Mouse (Mus musculus): Measurements from ENCODE around the gene Sfrp4.
"Not testable (repeated sequence)": the region's sequence is repeated elsewhere in the genome, so short reads cannot be mapped to it uniquely, and the experiment has no call there.

Gene Sfrp4

DNA sequence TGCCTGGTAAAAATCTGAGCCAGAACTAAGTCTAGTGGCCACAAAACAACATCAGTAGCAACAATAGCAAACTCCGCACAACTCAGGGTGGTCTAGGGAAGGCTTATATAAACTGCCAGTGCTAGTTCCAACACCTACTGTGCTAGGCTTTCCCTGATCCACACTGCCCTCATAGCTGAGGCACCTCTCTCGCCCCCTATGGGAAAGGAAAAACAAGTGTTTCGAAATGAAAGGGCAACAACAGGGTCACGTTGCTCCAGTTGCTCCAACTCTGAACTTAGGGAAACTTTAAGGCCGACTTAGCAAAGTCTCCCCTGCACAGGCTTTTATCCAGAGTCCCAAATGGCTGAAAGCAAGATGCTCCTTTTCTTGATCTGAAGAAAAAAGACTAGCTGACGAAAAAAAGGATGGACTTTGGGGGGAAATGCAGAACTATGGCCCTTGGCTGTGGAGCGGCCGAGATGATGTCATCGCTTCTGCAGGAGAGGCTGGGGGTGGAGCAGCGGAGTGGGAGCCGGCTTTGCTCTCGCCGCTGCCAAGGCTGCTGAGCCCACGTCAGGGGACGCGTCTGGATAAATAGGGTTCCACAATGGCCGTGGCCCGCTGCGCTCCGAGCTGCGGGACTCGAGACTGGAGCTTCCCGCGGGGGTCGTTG, at the start of gene Sfrp4:
Gene Sfrp4, plus strand, starts transcription at position 532 of the 655 bp plus-strand sequence.
- no peak for DNase-seq (ENCODE audit: low read depth, low spot score)

DNA sequence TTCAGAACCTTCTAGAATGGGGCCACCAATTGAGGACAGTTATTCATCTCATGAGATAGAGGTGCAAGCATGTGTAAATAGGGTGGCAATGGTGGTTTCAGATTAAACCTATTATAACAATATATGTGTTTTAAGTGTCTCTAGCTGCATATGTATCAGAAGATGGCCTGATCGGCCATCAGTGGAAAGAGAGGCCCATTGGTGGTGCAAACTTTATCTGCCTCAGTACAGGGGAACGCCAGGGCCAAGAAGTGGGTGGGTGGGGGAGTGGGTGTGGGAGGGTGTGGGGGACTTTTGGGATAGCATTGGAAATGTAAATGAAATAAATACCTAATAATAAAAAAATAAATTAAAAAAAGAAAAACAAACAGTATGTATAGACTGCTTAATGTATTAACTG, 48.2 kb upstream of the Sfrp4 start:
- not testable (repeated sequence) for DNase-seq (ENCODE audit: low read depth, low spot score)

DNA sequence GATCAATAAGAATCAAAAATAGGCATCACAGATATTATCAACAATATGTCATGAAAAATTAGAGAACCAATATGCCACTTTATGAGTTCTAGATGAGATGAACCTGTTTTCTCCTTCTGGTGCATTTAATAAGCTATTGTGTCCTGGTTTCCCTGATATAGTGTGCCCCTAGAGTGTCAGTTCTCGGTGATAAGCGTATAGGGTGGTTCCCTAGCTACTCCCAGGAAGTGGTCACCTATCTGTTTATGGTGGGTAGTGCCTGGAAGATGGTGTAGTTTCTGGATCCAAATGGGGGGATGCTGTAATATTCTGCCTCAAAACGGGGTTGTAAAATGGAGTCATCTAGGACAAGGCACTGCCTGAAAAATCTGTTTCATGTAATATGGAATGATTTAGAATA, 47.0 kb upstream of the Sfrp4 start:
- DNase-seq (ENCODE audit: low read depth, low spot score) = no peak

DNA sequence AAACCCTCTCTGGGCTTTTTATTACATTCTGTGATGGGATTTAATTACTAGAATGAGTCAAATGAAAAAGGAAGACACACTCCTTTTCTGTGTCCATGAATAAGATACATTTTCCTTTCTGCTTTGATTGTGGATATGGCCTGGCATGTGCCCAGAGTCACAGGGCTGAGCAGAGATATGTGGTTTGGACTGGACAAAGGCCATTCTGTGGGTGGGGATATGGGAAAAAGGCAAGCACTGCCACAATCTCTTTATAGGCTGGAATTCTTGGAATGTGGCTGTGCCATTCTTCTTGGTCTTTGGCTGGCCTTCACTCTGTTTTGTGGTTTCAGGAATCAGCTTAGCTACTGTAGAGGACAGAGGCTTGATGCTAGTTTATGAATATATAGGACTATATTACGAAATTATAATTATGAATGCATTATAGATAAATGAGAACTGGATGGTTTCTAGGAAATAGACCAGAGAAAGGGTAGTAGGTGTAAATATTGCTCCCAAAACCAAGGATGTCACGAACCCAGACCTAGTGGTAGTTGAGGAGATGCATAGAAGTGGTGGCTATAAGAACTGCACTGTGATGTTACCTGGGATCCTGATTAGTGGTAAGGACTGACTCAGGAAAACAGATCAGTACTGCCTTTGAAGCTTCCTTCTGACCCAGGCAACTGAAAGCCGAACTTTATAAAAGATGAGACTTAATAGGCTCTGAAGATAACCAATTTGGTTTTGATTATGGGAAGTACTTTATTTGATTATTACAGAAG, 31.7 kb upstream of the Sfrp4 start:
- DNase-seq (ENCODE audit: low read depth, low spot score) = no peak

DNA sequence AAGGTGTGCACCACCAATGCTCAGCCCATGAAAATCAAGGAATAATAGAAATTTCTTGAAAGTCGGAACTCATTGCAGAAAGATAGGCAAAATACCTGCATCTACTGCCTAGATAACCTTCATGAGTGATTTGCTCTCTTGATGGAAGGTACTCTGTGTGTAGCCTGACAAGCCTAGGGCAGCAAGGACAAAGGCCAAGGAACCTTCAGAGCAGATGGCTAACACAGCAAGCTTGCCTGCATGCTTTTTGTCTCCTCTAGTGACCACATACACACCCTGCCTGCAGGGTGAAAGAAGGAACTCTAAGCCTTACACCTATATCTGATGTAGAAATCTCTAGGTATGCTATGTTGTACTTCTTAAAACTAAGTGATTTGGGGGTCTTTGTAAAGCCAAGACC, 27.8 kb upstream of the Sfrp4 start:
- DNase-seq (ENCODE audit: low read depth, low spot score) = no peak

DNA sequence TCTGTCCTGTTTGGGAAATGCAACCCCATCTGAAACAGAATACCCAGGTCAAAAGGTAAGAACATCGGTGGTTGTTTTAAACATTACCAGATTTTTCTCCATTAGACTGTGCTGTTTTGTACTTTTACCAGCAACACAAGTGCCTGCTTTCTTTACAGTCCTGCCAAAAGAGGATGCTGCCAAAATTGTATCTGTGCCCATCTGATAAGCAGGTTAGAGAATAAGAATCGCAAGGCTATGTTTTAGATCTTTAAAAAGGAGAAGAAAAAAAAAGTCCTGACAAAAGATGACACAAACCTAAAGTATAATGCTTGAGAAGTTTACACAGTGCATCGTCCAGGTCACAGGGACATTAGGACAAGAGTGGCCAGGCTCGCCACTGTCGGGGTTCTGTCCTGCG, 23.7 kb upstream of the Sfrp4 start:
- no peak for DNase-seq (ENCODE audit: low read depth, low spot score)

DNA sequence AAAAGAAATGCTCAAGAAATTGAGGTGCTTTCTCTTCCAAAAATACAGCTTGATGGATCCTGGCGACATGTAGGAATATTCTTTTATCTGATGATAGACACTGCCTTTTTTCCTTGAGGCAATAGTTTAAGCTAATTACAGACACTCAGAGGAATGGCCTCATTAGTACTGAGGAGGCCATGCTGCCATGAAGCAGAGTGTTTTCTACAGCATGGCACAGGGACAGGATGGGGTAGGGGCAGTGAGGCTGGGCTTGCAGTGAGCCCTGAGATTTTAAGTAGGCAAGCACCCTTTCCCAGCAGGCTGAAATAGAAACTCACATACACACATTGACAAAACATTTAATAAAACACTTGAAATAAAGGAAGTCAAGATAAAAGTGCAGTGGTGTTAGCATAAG, 20.4 kb upstream of the Sfrp4 start:
- no peak for DNase-seq (ENCODE audit: low read depth, low spot score)

DNA sequence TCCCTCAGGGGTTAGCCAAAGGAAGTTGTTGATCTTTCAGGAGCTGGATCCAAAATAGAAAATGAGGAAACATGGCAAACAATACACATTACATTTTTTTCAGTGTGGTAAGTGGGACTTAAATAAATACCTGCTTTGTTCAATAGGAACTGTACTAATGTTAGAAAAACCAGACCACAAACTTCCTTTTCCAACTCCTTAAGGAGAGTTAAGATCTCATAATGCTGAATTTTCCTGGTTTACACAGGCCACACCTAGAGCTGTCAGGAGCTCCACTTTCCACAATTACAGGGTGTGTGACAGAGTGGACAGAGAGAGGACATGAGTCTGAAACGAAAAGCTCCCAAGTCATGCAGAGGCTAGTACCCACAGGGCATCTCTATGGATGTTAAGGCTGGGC, 19.2 kb upstream of the Sfrp4 start:
- no peak for DNase-seq (ENCODE audit: low read depth, low spot score)

DNA sequence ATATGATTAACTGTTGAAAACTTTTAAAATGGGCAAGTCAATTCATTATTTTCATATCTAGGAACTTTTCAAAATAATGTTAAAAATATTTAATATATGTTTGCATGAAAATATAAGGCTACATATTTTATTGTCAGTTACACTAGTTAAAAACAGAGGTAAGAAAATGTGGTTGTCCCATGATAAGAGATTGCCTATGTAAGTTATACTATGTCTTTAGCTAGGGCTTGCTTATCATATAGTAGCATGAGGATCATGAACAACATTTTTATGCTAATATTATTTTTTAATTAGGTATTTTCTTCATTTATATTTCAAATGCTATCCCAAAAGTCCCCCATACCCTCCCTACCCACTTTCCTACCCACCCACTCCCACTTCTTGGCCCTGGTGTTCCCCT, 18.0 kb upstream of the Sfrp4 start:
- no peak for DNase-seq (ENCODE audit: low read depth, low spot score)

DNA sequence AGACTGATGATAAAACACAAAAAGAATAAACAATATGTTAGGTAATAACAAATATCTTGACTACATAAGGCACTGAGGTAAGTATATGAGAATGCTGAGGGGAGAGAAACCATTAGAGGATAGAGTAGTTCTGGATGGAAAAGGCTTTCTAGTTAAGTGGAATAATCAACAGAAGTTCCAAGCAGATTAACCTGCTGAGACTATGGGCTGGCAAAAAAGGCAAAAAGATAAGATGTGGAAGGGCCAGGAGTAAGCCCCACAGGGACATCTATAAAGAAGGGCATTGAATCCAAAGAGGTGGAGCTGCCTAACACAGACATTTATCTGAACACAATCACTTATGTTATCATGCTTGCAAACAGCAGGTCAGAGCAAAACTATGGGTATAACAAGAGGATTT, 14.8 kb upstream of the Sfrp4 start:
- DNase-seq (ENCODE audit: low read depth, low spot score) = no peak

DNA sequence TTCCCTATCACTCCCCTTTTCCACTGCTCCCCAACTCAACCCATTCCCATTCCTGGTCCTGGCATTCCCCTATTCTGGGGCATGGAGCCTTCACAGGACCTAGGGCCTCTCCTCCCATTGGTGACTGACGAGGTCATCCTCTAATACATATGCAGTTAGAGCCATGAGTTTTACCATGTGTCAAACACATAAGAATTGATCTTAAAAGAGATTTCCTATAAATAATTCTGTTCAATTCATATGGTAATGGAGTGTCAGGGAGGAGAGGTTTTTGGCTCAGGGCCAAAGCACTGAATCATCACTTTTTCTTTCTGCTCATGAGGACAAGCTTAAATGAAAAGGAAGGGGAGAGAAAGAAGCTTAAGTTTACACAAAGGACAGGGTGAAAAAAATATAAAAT, 10.6 kb upstream of the Sfrp4 start:
- no peak for DNase-seq (ENCODE audit: low read depth, low spot score)

DNA sequence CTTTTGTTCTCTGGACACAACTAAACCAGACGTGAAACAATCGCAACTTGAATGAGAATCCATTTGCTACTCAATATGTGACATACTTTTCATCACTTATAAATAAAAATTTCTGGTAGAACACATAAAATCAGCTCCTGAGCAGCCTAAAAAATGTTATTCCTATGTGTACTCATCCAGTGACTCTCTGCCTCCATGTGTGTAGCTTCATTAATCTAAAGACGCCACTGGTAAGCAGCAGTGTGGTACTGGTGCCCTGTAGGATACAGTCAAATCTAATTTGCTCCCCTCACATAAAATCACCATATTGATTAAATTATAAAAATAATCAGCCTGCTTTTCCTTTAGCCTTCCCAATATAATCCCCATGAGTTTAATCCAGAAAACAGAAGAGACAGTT, 9.9 kb upstream of the Sfrp4 start:
- DNase-seq (ENCODE audit: low read depth, low spot score) = no peak

DNA sequence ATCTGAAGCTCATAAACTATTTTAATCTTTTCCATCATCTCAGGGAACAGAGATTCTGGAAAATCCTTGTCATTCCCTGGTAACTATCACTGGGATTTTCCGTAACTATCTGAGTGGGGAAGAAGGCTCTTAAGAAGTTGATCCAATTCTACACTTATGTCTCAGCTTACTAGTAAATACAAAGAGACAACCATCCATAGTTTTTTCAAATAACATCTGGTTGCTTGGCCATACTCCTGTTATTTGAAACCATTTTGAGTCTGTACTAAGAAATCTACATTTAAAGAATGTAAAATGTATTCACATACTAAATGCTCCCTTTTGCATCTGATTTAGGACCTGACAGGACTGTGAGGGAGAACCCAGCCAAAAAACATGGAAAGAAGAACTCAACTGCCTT, 9.5 kb upstream of the Sfrp4 start:
- DNase-seq (ENCODE audit: low read depth, low spot score) = no peak

DNA sequence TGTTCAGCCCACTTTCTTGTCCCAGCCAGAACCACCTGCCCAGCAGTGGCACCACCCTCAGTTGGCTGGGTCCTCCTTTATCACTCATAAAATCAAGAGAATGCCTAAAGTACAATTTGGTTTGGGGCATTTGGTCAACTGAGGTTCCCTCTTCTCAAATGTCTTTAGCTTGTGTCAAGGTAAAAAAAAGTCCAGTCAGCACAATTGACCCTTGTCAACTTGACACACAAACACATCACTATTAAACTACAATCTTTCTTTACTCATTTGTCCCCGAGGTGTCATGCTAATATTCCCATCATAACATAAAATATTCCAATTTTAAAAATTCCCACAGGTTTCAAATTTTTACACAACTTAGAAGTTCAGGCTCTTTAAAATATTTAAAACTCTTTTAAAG, 8.6 kb upstream of the Sfrp4 start:
- no peak for DNase-seq (ENCODE audit: low read depth, low spot score)

DNA sequence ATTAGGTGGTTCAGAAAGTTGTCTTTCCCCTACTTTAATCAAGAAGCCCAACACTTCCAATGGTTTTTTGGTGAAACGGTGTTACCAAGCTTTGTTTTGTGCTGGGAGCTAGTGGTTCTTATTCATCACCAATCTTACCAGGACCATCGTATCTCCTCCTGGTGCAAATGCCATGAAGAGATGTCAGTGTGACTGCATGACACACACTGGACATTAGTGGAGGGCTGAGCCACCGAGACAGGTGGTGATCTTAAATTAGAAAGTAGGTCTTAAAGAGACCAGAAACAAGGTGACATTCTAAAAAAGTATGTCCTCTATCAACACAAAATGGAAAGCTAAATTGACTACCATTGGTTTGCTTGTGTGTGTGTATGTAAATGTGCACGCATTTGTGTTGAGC, 4.8 kb upstream of the Sfrp4 start:
- no peak for DNase-seq (ENCODE audit: low read depth, low spot score)

DNA sequence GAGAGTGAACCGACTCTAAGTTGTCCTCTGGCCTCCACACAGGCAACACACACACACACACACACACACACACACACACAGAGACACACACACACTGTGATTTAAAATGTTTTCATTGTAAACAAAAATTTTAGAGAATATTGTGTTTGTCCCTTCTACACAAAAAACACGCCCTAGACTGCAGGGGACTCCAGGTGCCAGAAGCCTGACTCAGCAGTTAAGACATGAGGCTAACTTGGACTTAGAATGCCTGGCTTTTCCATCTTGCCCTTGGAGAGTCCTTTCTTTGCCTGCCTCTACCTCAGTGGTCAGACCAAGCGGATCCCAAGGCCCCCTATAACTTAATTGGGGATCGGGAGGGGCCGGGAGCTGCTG, 4.1 kb upstream of the Sfrp4 start:
- no peak for DNase-seq (ENCODE audit: low read depth, low spot score)

DNA sequence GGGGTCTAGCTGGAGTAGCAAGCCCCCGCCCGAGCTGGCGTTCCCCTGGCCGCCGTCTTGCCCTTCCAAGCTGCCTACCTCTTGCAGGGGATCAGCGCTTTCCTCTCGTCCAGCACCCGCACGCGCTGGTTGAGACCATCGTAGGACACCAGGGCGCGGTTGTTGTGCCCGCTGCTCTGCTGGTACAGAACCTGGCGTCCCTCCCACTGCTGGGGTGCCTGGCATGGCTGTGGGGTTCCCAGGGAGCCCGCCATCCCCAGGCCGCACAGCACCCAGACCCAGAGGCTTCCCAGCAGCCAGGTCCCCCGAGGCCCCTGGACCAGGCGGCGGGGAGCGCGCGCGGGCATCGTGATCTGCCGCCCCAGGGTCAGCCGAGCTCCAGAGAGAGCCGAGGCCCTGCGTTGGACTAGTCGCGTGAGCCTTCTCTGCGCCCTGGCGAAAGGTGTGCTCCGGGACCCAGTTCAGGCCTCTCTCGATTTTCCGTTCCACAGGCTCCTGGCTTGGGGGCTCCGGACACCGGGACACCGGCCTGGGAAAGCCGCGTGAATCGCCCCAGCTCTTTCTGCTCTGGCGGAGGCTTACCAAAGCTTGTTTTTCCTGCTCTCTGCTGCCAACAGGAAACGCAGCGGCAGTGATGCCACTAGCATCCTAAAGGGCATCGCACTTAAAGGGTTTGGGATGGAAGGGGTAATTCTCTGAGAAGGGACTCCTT, 3.5 kb upstream of the Sfrp4 start, which contains the start of gene Epdr1:
Gene Epdr1, minus strand, starts transcription at position 712 of the 712 bp plus-strand sequence.
- DNase-seq (ENCODE audit: low read depth, low spot score) = no peak

DNA sequence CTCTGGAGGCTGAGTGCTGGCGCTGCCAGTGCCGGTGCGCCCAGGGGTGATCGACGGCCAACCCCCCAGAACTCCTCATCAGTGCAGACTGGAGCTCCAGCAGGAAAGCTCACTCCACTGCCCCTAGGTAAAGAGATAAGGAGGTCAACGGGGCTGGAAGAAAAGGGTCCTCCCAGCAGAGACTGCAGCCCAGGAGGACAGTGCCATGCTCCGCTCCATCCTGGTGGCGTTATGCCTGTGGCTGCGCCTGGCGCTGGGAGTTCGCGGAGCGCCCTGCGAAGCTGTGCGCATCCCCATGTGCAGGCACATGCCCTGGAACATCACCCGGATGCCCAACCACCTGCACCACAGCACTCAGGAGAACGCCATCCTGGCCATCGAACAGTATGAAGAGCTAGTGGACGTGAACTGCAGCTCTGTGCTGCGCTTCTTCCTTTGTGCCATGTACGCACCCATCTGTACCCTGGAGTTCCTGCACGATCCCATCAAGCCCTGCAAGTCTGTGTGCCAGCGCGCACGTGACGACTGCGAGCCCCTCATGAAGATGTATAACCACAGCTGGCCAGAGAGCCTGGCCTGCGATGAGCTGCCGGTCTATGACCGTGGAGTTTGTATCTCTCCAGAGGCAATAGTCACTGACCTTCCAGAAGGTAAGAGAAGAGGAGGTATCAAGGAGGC, 463 bp downstream of the Sfrp4 start:
- no peak for DNase-seq (ENCODE audit: low read depth, low spot score)

DNA sequence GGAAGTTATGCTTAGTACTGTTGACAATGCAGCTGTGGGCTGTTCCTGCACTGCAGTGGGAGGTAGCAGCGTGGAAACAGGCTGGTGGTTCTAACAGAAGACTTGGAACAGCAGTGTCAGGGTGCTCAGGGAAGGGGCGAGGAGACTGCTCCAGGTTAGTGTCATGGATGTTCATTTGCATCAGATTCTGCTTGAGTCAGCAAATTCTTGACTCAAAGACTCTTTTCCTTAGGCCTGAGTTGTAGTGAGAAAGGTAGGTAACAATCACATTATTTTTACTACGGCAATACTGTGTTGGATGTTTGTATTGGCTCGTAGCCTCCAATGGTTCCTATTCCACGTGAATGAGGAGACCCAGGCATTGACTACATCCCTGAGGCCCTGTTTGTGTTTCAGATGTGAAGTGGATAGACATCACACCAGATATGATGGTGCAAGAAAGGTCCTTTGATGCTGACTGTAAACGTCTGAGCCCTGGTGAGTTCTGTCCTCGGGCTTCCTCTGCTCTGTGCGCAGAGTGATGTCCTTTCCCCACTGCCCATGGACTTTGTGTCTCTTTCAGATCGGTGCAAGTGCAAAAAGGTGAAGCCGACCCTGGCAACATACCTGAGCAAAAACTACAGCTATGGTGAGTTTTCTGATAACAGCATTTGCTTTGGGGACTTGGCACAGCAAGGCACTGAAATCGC, 1.9 kb downstream of the Sfrp4 start:
- DNase-seq (ENCODE audit: low read depth, low spot score) = no peak

DNA sequence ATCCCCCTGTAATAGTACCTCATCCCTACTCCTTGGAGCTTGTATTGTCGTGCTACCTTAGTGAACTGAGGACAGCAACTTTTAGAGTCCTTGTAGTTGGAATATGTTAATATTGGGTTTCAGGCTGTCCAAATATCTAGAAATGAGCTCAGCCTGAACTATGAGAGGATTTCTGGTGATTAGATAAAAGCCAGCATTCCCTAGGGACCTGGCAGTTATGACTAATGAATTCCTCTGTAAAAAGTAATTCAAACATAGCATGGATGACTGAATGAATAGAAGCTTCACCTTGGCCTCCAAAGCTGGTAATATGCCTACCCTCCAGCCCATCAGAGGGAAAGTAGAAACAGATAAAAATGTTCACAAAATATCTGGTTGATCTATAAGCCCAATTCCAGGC, 3.6 kb downstream of the Sfrp4 start:
- no peak for DNase-seq (ENCODE audit: low read depth, low spot score)

DNA sequence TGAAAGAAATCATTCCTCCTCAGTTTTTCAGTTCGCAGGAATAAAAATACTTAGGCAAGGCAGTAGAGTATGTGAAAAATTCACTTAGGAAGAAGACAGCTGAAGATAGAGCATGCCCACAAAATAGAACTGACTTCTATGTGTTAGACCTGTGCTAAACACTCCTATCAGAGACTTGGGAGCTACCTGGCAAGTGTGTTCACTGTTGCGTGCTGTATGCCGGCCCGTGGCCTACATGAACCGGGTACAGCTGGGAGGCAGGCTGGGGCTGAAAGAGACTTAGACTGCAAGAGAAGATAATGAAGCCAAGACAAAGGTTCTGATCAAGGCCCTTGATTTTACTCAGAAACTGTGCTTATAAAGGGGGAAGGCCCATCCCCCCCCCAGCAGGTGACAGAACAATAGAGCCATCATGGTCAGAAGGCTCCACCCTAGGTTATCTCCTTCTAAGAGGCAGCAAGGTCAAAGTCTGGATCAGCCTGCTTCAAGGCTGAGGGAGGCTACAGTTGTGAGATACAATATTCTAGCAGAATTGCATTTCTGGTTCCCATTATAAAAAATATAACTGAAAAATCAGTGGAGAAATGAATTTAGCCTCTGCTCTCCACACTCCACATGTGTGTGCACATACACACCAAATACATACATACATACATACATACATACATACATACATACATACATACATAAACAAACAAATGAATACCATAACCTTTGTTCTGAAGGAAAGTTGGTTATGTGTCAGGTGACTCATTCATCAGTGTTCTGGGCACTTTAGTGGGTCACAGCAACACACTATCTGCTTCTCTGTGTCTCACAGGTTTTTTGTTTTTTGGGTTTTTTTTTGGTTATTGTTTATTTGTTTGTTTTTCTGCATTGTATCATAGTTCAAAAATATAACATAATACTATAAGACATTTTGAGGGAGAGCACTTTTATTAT, 8.1 kb downstream of the Sfrp4 start:
- DNase-seq (ENCODE audit: low read depth, low spot score) = no peak
